Mouse (Mus musculus): ENCODE results near the gene Rarres2.

The Rarres2 gene

DNA sequence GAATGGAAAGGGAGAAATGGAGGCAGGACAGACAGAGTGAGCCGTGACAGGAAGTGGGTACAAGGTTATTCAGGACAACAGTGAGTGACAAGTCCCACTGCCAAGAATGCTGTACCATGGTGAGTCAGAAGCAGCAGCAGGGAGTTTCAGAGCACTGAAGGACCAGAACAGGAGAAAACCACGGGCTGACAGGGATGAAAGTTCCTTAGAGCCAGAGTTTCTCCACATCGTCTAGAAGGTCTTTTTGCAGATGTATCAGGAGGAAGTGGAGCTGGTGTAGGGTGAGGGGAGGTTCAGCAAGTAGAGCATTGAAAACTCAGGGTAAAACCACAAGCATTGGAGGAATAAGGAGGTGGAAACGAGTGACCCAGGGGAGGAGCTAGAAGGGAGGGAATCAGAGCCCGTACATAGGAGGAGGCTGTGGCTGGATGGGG, 6.6 kb upstream of the Rarres2 start:
- DNase-seq (ENCODE audit: low spot score) = no peak

DNA sequence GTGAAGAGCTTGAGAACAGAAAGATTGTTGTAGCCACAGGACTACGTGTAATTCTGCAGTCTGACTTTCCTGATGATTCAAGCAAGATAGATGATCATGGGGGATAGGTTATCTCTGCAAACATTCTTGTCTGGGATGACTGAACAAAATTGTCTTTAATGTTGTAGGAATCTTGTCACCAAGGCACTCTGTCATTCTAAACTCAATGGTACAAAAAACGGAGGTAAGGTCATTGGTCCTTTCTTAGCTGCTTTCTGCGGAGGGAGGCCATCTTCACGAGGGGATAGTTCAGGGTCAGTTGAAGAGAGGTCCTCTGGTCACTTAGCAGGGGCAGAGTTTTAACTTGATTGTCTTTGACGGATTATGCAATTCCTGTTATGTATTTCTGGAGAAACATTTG, 6.1 kb upstream of the Rarres2 start:
- DNase-seq (ENCODE audit: low spot score) = no peak

DNA sequence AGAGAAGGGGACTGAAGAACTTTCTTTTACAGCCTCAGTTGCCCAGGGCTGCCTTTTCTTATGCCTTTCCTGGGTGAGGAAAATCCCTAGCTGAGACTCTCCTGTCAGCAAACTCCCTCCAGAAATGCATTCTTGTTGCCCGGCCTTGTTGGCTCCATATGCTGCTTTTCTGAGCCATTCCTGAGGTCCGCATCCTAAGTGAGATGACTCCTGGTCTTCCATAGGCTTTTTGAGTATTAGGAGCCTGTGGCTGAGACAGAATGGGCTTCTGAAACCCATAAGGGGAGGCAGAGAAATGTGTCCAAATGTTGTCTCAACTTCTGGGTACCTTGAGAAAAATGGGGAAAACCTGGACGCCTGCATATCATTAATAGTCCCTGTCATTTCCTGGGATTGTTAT, 1.4 kb upstream of the Rarres2 start:
- no peak for DNase-seq (ENCODE audit: low spot score)

DNA sequence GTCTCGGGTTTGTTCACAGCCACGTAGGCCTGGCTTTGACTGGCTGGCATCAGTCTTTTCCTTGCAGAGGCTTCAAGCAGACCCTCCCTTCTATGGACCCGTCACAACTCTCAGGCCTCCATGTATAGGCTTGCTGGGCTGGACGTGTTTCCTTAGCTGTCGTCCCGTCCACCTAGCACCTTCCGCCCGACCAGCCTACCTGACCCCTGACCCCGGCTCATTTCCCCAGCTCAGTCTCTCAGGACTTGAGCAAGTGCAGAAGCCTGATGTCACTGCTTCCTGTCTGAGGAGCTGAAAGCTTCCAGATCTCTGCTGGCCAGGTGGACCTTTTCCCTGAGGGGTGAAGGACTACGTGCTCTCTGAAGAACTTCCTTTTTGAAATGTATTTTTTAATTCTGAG, 691 bp upstream of the Rarres2 start:
- DNase-seq (ENCODE audit: low spot score) = no peak

DNA sequence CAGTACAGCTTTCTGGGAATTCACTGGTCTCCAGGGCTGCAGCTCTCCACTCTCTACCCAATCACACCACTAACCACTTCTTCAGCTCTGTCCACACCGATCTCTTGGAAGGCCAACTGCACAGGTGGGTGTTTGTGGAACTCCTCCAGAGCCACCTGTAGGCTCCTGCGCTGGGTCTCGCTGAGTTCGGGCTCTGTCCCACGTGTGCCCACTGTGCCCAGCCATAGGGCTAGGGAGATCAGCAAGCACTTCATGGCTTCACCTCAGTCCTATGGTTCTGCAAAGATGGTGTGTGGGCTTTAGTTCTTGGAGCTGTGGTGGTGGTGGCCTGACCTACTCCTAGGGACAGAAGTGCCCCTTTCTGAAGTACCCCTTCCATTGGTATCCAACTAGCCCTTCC, 575 bp downstream of the Rarres2 start:
- no peak for DNase-seq (ENCODE audit: low spot score)

DNA sequence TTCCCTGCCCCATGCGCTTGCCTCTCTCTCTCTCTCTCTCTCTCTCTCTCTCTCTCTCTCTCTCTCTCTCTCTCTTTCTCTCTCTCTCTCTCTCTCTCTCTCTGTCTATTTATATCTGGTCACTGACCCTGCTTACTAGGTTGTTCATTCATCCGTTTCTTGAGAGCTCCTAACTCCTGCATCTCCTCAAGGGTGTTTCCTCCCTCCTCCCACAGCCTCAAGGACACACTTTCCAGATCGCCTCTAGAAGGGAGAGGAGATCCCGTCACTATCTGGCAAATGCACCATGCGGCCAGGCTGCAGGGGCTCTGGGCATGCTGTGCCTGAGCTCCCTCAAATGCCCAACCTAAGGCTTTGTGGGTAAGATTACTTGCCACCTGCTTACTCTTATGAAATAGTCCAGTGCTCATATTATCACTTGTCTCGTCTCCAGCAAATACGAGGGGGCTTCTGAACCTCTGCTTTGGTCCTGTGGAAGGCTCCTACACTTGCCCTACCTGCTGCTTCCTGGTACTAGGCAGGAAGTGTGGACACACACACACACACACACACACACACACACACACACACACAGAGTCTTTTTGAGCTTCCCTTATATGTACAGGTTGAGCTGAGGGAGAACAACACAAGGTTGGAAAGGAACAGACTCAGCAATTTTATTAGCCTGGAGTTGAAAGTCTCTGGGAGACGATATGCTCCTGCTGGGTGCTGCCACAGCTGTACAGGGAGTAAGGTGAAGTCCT, 3.4 kb downstream of the Rarres2 start:
- DNase-seq (ENCODE audit: low spot score) = no peak

DNA sequence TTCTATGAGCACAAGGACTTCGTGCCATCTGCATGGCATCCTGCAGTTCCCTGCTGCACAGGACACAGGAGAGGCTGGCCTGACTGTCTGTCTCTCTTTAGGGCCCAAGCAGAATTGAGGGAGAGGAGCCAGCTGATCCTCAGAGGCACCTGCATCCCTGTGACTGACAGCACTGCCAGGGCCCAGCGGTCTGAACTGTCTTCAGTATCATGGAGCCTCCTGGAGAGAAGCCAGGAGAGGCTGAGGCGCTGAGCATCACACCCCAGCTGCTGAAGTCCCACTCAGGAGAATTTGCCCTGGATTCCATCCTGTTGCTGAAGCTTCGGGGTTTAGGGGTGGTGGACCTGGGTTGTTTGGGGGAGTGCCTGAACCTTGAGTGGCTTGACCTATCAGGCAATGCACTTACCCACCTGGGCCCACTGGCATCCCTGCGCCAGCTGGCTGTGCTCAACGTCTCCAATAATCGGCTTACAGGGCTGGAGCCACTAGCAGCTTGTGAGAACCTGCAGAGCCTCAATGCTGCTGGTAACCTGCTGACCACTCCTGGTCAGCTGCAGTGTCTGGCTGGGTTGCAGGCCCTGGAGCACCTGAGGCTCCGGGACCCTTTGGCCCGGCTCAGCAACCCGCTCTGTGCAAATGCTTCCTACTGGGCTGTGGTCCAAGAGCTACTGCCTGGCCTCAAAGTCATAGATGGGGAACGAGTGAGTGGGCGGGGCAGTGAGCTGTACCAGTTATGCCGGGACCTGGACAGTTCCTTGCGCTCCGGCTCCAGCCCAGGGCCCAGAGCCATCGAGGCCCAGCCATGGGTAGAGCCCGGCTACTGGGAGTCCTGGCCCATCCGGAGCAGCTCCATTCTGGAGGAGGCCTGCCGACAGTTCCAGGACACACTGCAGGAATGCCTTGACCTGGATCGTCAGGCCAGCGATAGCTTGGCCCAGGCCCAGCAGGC, 4.3 kb downstream of the Rarres2 start:
- no peak for DNase-seq (ENCODE audit: low spot score)

DNA sequence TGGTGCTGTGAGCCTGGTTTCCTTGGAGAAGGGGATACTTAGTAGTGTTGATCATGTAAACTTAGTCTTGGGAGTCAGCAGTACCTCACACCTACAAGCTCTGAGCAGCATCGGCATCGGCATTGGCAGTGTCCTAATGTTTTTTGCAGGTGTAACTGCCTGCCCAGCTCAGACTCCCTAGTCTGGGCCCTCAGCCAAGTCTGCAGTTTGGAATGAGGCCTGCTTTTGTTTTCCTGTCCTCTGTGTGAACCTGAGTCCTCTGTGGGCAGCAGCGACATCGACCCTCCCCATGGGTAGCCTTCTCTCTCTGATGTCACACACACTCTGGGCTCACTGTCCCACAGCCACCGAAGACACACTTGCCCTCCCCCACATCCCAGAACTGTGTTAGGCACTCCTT, 6.3 kb downstream of the Rarres2 start:
- DNase-seq (ENCODE audit: low spot score) = no peak

DNA sequence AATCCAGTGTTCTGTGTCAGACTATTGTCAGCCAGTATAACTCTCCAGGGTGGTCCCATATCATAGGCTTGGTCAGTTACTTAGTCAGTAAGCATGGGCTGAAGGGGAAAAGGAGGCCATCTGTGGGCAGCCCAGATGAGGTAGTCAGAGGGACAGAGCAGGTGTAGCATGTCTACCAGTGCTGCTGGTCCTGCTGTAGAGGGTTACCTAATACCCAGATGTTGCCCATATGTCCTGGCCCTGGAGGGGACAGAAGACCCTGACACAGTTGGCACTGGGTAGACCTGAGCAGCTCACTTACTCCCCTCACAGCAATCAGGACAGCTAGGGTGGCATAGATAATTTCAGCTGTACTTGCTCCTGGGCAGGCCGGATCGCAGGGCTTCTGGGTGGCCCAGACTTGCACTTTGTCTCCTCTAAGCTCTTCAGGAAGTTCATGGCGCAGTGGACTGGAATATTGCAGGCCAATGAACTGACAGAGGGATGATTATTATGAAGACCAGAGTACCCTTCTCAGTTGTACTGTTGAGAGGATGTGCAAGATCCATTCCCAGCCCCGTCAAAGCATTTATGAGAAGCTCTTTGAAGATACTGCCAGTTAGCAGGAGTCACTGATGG, 6.8 kb downstream of the Rarres2 start:
- DNase-seq (ENCODE audit: low spot score) = no peak

DNA sequence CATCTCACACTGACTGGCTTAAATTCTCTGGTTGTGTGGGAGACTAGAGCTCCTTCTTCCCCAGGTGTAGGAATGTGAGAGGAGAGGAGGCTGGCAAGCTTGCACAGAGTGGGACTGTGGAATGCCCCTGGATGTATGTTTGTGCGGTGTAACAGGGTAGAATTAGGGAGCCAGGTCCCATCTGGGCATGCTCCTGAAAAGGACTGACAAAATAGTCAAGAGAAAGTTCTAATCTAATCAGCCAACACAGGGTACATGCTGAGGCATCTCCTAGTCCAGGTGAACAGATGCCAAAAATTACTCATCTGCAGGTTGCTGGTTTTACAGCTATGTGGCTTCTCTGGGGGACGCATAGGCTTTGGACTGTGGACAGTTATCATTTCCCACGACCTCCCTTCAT, 16.6 kb downstream of the Rarres2 start:
- no peak for DNase-seq (ENCODE audit: low spot score)

DNA sequence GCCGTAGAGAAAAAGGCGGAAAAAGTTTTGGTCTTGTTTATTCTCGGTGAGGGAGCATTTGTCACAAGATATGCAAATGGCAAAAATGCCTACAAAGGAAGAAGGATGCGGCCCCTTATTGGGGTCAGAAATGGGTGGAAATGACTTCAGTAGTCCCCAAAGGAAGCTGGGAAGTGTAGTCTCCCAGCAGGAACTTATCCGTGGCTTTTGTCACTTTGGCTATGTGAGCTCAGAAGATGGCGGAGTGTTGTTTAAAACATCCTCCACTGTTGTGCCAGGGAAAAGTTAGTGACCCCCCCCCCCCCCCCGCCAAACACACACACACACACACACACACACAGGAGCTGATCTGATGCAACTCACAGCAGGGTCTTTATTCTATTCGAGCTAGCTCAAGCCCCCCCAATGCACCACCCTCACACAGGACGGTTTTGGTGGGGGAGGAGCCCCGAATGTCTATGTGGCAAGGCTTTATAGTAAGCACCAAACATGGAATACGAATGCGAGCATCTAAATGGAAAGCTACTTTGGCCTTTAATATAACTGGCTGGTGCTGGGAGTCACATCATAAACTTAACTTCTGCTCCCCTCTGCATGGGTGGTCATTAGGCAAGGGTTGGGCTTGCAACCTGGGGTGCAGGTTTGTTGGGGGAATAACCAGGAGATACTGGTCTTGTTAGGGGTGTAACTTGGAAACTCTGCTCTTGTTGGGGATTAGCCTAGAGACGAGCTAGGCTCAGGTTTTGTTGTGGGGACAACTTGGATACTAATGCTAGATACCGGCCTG, 17.3 kb downstream of the Rarres2 start:
- no peak for DNase-seq (ENCODE audit: low spot score)

DNA sequence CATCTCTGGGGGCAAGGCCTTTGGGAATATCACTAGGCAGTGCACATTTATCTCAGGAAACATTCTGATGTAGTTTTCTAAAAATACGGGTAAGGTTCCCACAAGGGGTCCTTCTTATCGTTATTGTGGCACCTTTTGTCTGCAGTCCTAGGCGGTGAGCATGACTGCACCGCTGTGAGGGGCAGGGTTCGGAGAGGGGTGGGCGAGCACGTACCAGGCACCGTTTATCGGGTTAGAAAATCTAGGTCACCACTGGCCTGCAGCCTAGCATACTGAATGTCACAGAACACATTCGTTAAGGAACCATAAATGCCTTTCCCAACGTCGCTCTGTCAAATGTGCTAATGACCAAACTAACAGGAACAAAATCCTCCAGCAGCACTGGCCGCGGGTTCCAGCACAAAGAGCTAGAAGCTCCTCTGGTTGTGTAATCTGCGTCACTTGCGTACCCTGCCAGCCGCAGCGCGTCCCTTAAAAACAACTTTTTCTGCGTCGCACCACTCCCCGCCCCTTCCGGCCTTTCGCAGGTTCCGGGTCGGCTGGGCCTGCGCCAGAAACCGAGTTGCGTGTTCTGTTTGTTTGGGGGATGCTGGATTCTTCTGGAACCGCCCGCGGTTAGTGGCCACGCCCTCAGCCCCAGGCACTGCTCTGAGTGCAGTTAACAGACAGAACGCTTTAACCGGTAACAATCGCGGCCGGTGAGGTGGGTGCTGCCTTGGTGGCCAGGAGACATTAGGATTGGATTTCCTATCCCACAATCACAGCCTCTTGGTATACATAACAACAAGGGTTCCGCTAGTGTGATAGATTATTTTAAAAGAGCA, 18.1 kb downstream of the Rarres2 start, which contains the start of gene Lrrc61:
TSS of gene Lrrc61 (plus strand) at position 517 of the 824 bp plus-strand sequence.
- DNase-seq (ENCODE audit: low spot score) = peak; percentile 97

DNA sequence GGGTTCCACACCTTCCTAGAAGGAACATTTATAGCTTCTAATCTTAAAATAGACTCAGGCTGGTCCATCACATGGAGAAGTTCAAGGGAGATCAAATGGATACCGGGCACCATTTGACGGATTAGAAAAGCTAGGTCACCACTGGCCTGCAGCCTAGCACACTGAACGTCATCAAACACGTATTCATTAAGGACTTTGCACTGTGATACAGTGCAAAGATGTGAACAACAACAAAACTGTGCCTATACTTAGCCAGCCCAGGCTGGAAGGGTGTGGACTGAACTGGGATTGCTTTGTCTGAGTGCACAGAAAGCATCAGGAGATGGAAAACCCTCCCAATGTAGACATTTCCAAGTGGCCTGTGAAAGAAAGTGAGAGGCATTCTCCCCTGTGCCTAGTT, 18.8 kb downstream of the Rarres2 start:
- no peak for DNase-seq (ENCODE audit: low spot score)

DNA sequence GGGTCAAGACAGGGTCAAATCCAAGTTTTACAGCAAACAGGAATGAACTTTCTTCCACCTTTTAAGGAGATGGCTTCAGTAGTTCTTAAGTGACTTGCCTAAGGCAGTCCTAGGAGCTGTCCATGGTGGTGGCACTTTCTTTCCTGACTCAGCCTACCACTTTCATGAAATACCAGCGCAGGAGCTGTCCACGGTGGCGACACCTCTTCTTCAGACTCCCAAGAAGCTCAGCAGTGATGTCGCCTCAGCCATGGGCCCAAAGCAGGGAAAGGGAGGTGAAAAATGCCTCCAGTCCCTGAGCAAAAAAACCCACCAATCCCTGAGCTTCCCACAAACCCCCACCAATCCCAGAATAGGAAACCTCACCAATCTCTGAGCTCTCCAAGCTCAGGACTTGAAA, 19.7 kb downstream of the Rarres2 start:
- no peak for DNase-seq (ENCODE audit: low spot score)

DNA sequence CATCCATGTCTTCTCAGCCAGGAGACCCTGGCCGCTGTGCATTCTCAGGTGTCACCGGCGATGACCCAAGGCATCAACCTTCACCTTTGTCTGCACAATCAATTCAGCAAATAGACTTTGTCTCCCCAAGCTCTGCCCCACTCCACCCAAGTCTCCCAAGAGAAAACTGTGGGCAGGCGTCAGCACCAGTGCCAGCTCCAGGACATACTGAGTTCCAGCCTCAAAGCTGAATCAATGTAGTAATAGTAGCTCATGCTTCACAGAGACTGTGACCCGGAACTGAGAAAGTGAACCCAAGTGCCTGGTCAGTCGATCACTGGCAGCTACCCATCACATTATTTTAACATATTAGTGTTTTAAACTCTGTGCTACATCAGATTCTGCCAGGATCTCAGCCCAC, 24.3 kb downstream of the Rarres2 start:
- DNase-seq (ENCODE audit: low spot score) = no peak

DNA sequence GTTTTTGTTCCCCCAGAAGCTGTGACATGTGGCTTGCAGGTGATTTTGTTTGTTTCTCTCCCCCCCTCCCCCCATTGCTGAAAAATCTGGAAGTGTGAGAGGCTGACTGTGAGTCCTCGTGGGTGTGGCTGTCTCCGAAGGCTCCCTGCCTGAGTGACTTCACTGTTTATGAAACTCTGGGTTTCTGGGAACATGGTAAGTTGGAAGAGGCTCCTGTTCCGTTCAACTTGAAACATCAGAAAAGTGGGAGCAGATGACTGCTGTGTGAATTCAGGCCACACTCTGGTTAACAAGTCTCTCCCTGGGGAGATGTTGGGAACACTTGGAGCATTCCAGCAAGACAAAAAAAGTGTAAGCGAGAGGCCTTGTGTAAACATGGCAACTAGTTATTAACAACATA, 25.7 kb downstream of the Rarres2 start:
- no peak for DNase-seq (ENCODE audit: low spot score)

DNA sequence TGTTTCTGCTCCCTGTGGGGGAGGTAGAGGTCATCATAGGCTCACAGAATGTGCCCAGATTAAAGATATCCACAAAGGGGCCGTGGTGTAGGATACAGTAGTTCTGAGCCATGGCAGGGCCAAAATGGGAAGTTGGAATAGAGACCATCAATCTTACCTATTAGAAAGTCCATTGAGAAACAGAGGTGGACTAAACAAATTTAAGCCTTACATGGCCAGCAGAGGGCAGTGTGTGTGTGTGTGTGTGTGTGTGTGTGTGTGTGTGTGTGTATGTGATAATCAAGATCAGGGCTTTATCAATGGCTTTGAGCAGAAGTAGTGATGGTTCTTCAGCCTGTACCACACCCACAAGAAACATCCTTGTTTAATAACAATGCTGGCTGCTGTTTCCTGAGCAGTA, 26.3 kb downstream of the Rarres2 start:
- no peak for DNase-seq (ENCODE audit: low spot score)

DNA sequence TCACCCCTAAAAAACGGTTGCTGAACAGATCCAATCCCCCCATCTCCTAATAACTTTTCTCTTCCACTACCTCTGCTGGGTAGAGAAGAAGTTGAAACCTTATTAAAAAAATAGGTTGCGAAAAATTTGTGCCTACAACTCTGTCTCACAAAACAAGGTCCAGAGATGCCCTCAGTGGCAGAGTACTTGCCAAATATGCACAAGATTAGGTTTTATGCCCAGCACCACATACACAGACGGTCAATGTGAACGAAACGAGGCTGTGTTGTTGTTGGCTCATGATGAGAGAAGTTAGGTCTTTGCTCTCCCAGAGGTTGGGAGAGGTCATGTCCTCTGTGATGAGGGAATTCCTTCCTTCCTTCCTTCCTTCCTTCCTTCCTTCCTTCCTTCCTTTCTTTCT, 27.3 kb downstream of the Rarres2 start:
- no peak for DNase-seq (ENCODE audit: low spot score)

DNA sequence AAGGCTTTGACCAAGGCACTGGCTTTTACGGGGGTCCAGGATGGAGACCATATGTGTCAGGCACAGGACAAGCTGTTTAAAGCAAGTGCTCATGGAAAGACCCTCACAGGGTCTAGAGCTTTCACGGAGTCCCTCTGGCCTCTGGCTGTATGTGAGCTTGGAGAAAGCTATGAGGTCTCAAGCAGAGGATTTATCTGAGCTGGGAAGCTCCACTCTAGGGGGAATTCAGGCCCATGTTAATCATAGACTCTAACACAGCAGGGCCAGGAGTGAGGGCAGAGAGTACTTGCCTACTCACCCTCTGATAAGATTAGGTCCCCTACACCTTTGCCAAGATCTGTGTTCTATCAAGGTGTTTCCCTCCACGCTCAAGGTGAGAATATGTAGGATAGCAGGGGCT, 30.0 kb downstream of the Rarres2 start:
- DNase-seq (ENCODE audit: low spot score) = no peak

DNA sequence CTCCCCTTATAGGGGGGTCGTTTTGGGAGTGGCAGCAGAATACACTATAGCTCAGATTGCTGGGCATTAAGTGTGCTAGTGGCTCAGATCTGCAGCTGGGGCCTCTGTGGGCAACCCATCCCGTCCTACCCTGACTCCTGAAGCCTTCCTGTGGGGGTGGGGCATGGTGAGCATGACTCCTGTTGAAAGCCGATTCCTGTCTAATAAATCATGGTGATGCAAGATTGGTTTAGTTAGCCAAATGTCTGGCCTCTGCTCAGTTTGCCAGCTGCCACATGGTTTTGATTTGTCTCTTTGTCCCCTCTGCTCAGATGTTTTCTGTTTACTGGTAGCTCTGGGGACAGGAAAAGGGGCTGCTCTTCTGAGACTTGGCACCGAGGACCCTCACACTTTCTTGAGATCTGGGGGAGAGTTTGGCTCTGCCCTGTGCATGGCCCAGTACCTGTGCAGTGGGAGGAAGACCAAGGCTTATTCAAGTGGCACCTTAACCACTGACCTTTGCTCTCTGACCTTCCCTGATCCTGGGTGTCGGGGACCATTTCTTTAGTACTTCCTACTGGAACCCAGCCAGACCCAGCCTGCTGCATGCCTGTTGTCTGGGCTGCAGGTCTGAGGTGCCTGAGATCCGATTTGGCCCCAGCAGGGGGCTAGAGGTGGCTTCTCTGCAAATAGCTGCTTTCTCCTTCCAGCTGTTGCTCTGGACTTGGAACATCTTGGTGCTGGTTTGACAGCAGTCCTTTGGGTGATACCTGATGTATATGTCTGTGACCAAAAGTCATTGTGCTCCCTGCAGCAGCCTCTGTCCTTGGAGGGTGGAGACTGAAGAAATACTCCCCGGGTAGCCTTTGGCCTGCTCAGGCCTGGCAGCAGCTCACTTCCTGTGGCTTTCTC, 30.8 kb downstream of the Rarres2 start:
- DNase-seq (ENCODE audit: low spot score) = no peak

Measured in ovary, postnatal 10 days (tissue).